Mouse (Mus musculus): ENCODE results near the gene Yipf3. TPM values are rescaled to one million over a fixed set of nuclear protein-coding genes. Genes with fewer than 3 reads are reported as not detected.

The Yipf3 gene
- polyA plus RNA-seq, 1 experiment from 2014 or later, result 66.6 TPM

DNA sequence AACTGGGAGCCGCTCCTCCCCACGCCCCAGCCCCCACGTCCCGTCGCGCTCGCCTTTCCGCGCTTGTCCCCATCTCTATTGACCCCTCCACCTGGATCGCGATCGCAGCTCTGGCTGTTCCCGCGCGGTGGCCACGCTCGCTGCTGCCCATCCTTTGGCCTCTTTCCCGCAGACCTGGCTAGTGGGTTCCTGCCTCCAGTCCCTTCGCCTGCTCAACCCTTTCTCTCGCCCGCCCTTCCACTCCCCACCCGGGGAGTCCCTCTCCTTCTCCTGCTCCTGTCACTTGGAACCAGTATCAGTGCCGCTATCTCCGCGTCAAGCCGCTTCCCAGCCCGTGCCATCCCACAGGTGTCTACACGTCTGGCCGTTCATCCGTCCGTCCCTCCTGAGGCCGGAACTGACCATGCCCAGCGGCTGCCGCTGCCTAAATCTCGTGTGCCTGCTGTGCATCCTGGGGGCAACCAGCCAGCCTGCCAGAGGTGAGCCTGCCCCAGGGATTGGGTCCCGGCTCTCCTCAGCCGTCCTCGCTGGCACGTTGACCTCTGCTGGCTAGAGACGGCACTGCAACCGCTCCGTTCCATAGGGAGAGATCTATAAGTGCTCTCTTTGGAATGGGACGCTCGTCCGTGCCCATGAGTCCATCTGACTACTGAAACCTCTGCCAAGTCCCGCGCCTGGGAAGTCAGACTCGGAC, 50.5 kb downstream of the Yipf3 start:
- under 1% methylated on average over 48 of the region's 48 CpGs for WGBS
- DNase-seq (ENCODE audit: low spot score), result peak; percentile 91
- H3K9me3 ChIP-seq, result no peaks in the 10 kb centered on the region
- peaks cover 28% of the 10 kb centered on the region for H3K4me1 ChIP-seq
- no peaks in the 10 kb centered on the region for H3K36me3 ChIP-seq (replicated peaks)
- peak overlapping the region; percentile 72 for H3K4me3 ChIP-seq
- H3K27ac ChIP-seq (replicated peaks), result peak overlapping the region; percentile 66; the same call in 1 of the 2 replicates
- H3K27me3 ChIP-seq (replicated peaks; ENCODE audit: low read depth, poor library complexity, severe bottlenecking), result peaks cover 78% of the 10 kb centered on the region

DNA sequence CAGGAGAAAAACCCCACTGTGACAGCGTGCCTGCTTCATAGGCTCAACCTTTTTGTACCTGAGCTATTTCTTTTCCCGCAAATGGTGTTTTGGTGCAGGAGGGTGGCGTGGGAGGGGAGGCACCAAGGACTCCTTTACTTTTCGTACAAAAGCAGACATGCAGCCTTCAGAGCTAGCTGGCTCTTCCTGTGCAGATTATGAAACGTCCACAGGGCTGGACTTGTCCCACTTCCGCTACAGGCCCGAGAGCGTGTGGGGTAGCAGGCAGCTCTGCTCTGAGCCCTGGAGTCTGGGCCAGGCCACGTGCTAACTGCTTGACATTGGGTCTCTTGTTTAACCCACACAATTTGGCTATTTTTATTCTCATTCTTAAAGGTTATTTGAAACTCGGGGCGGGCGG, 54.0 kb downstream of the Yipf3 start:
- 77% methylated on average over 12 of the region's 12 CpGs for WGBS
- peaks cover 42% of the 10 kb centered on the region for H3K27me3 ChIP-seq (replicated peaks; ENCODE audit: low read depth, poor library complexity, severe bottlenecking)
- no peak overlapping the region for H3K4me3 ChIP-seq
- H3K9me3 ChIP-seq, result no peaks in the 10 kb centered on the region
- H3K27ac ChIP-seq (replicated peaks), result no peak overlapping the region
- no peak for DNase-seq (ENCODE audit: low spot score)
- peaks cover 37% of the 10 kb centered on the region for H3K4me1 ChIP-seq
- H3K36me3 ChIP-seq (replicated peaks), result peaks cover 6% of the 10 kb centered on the region; the same call in 1 of the 2 replicates

MicroRNAs encoded within 50 kb of the gene (microRNA counts, 519-probe panel; counts per million panel counts)
- microRNA mmu-miR-693-3p (188 counts per million, percentile 57 among the panel's probes with 10 or more counts), microRNA mmu-miR-693-5p (188 counts per million, percentile 57 among the panel's probes with 10 or more counts)

Small RNA genes within 50 kb of the gene (microRNA-seq; reads per million reads assigned to microRNA genes)
- 2.4 reads per million for gene Mir693

Other genes with a start within 250 kb of the Yipf3 start
- 2.1 and 2.3 TPM in 2 replicates for gene Vegfa, start 215.7 kb upstream of the Yipf3 start, polyA plus RNA-seq (2016; fragmentation: Nextera tagmentation; extraction: Ambion mirVana)
- 152 and 154 TPM in 2 replicates for gene Mrps18a, start 137.1 kb upstream of the Yipf3 start, polyA plus RNA-seq (2016; fragmentation: Nextera tagmentation; extraction: Ambion mirVana)
- 9.8 and 10.2 TPM in 2 replicates for gene Rsph9, start 103.9 kb upstream of the Yipf3 start, polyA plus RNA-seq (2016; fragmentation: Nextera tagmentation; extraction: Ambion mirVana)
- 36.6 and 41.0 TPM in 2 replicates for gene Mad2l1bp, start 94.5 kb upstream of the Yipf3 start, polyA plus RNA-seq (2016; fragmentation: Nextera tagmentation; extraction: Ambion mirVana)
- gene Gtpbp2, start 87.0 kb upstream of the Yipf3 start, polyA plus RNA-seq (2016; fragmentation: Nextera tagmentation; extraction: Ambion mirVana), result 33.8 and 34.9 TPM in 2 replicates
- gene Polh, start 45.4 kb upstream of the Yipf3 start, polyA plus RNA-seq (2016; fragmentation: Nextera tagmentation; extraction: Ambion mirVana), result 15.1 and 15.7 TPM in 2 replicates
- gene Xpo5, start 45.3 kb upstream of the Yipf3 start, polyA plus RNA-seq (2016; fragmentation: Nextera tagmentation; extraction: Ambion mirVana), result 72.7 and 77.6 TPM in 2 replicates
- gene Polr1c, start within 50 bp of the Yipf3 start, polyA plus RNA-seq (2016; fragmentation: Nextera tagmentation; extraction: Ambion mirVana), result 125 and 130 TPM in 2 replicates
- gene Lrrc73, start 5.5 kb downstream of the Yipf3 start, polyA plus RNA-seq (2016; fragmentation: Nextera tagmentation; extraction: Ambion mirVana), result 0.67 and 0.86 TPM in 2 replicates
- gene Tjap1, start 34.9 kb downstream of the Yipf3 start, polyA plus RNA-seq (2016; fragmentation: Nextera tagmentation; extraction: Ambion mirVana), result 60.2 and 62.6 TPM in 2 replicates
- gene Dlk2, start 49.3 kb downstream of the Yipf3 start, polyA plus RNA-seq (2016; fragmentation: Nextera tagmentation; extraction: Ambion mirVana), result 1.5 and 2.0 TPM in 2 replicates
- 6.3 and 6.6 TPM in 2 replicates for gene Abcc10, start 80.3 kb downstream of the Yipf3 start, polyA plus RNA-seq (2016; fragmentation: Nextera tagmentation; extraction: Ambion mirVana)
- gene Zfp318, start 135.7 kb downstream of the Yipf3 start, polyA plus RNA-seq (2016; fragmentation: Nextera tagmentation; extraction: Ambion mirVana), result 10.5 and 12.6 TPM in 2 replicates
- gene Crip3, start 180.8 kb downstream of the Yipf3 start, polyA plus RNA-seq (2016; fragmentation: Nextera tagmentation; extraction: Ambion mirVana), result 0.77 TPM in 1 of 2 replicates, not detected in the other
- gene Slc22a7, start 190.4 kb downstream of the Yipf3 start, polyA plus RNA-seq (2016; fragmentation: Nextera tagmentation; extraction: Ambion mirVana), result not detected in 2 replicates
- 0.67 and 0.80 TPM in 2 replicates for gene Ttbk1, start 239.6 kb downstream of the Yipf3 start, polyA plus RNA-seq (2016; fragmentation: Nextera tagmentation; extraction: Ambion mirVana)
- 79.9 and 81.6 TPM in 2 replicates for gene Dnph1, start 248.6 kb downstream of the Yipf3 start, polyA plus RNA-seq (2016; fragmentation: Nextera tagmentation; extraction: Ambion mirVana)

Data from embryonic facial prominence, embryonic 10.5 days (tissue).